35 mouse cellular contexts compared by ENCODE assay signal in the genomic region with DNA sequence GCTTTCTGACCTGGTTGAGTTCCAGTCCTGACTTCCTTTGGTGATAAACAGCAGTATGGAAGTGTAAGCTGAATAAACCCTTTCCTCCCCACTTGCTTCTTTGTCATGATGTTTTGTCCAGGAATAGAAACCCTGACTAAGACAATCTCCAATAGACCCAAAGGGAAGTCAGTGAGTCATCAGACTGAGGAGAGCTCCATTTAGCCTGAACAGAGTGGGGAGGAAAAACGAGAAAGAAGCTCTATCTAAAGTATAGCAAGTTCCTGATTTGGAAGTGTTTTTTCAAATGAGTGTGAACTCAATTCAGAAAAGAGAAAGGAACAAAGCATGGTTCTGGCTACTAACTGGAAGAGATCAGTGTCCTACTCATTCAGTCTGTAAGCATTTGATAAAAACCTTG. TPM values are rescaled to one million over a fixed set of nuclear protein-coding genes. Genes with fewer than 3 reads are reported as not detected.
"Had no signal": no experiment of that assay in that cellular context is flagged by ENCODE, and none has a peak within 500 bp of the region (broad histone marks: within the 10 kb centered on the region; RNA-seq: fewer than 3 reads in every experiment).

No protein-coding gene starts in this region.

RNA-seq across cellular contexts. Expression of a gene that starts 30.6 kb away (rescaled TPM):
- total RNA-seq: gastrocnemius, adult 2 months; gastrocnemius, postnatal 10 days; gastrocnemius, postnatal 25 days; gastrocnemius, postnatal 4 days; granulocyte monocyte progenitor cell, adult 5-6 weeks; heart, adult 18-20 months; heart, adult 8-10 months; heart, postnatal 10 days; heart, postnatal 25 days; heart, postnatal 4 days; layer of hippocampus, adult 2 months; layer of hippocampus, postnatal 10 days; layer of hippocampus, postnatal 25 days; left cerebral cortex, adult 2 months; left cerebral cortex, postnatal 10 days; left cerebral cortex, postnatal 25 days had no signal
- polyA plus RNA-seq: heart, embryonic 10.5 days; heart, embryonic 14.5 days; heart, embryonic 16.5 days; hindbrain, embryonic 10.5 days; hindbrain, embryonic 12.5 days; hindbrain, embryonic 14.5 days; hindbrain, embryonic 16.5 days; inflammation-experienced regulatory T-cells, adult 6 months; intestine, postnatal 0 days; kidney, embryonic 14.5 days; kidney, embryonic 16.5 days; limb, embryonic 11.5 days; limb, embryonic 13.5 days; limb, embryonic 15.5 days; liver, embryonic 11.5 days; liver, embryonic 13.5 days had no signal

RNA-seq across cellular contexts. Expression of a gene that starts 30.8 kb away (rescaled TPM):
- total RNA-seq: gastrocnemius, adult 2 months; gastrocnemius, postnatal 10 days; gastrocnemius, postnatal 25 days; gastrocnemius, postnatal 4 days; granulocyte monocyte progenitor cell, adult 5-6 weeks; heart, adult 18-20 months; heart, adult 8-10 months; heart, postnatal 10 days; heart, postnatal 25 days; heart, postnatal 4 days; layer of hippocampus, adult 2 months; layer of hippocampus, postnatal 10 days; layer of hippocampus, postnatal 25 days; left cerebral cortex, adult 2 months; left cerebral cortex, postnatal 10 days; left cerebral cortex, postnatal 25 days; left cerebral cortex, postnatal 4 days had no signal
- polyA plus RNA-seq: heart, embryonic 10.5 days; heart, embryonic 12.5 days; heart, embryonic 14.5 days; heart, embryonic 16.5 days; hindbrain, embryonic 10.5 days; hindbrain, embryonic 12.5 days; hindbrain, embryonic 14.5 days; hindbrain, embryonic 16.5 days; inflammation-experienced regulatory T-cells, adult 6 months; intestine, embryonic 15.5 days; intestine, postnatal 0 days; kidney, embryonic 14.5 days; kidney, embryonic 16.5 days; limb, embryonic 11.5 days; limb, embryonic 13.5 days; limb, embryonic 15.5 days; liver, embryonic 11.5 days; liver, embryonic 13.5 days had no signal

RNA-seq across cellular contexts. Expression of a gene that starts 39.0 kb away (rescaled TPM):
- total RNA-seq: gastrocnemius, adult 2 months; gastrocnemius, postnatal 10 days; gastrocnemius, postnatal 25 days; gastrocnemius, postnatal 4 days; granulocyte monocyte progenitor cell, adult 5-6 weeks; heart, adult 18-20 months; heart, adult 8-10 months; heart, postnatal 10 days; heart, postnatal 25 days; heart, postnatal 4 days; layer of hippocampus, adult 2 months; layer of hippocampus, postnatal 10 days; layer of hippocampus, postnatal 25 days; left cerebral cortex, adult 2 months; left cerebral cortex, postnatal 10 days; left cerebral cortex, postnatal 25 days; left cerebral cortex, postnatal 4 days had no signal
- polyA plus RNA-seq: heart, embryonic 10.5 days; heart, embryonic 12.5 days; heart, embryonic 14.5 days; heart, embryonic 16.5 days; hindbrain, embryonic 10.5 days; hindbrain, embryonic 12.5 days; hindbrain, embryonic 14.5 days; hindbrain, embryonic 16.5 days; inflammation-experienced regulatory T-cells, adult 6 months; intestine, embryonic 15.5 days; intestine, postnatal 0 days; kidney, embryonic 14.5 days; kidney, embryonic 16.5 days; limb, embryonic 11.5 days; limb, embryonic 13.5 days; limb, embryonic 15.5 days; liver, embryonic 11.5 days; liver, embryonic 13.5 days had no signal

RNA-seq across cellular contexts. Expression of a gene that starts 46.1 kb away (rescaled TPM):
- total RNA-seq: gastrocnemius, adult 2 months; gastrocnemius, postnatal 10 days; gastrocnemius, postnatal 25 days; gastrocnemius, postnatal 4 days; granulocyte monocyte progenitor cell, adult 5-6 weeks; heart, adult 18-20 months; heart, adult 8-10 months; heart, postnatal 10 days; heart, postnatal 25 days; heart, postnatal 4 days; layer of hippocampus, adult 2 months; layer of hippocampus, postnatal 10 days; layer of hippocampus, postnatal 25 days; left cerebral cortex, adult 2 months; left cerebral cortex, postnatal 10 days; left cerebral cortex, postnatal 25 days; left cerebral cortex, postnatal 4 days had no signal
- polyA plus RNA-seq: heart, embryonic 10.5 days; heart, embryonic 12.5 days; heart, embryonic 14.5 days; heart, embryonic 16.5 days; hindbrain, embryonic 10.5 days; hindbrain, embryonic 12.5 days; hindbrain, embryonic 14.5 days; hindbrain, embryonic 16.5 days; inflammation-experienced regulatory T-cells, adult 6 months; intestine, embryonic 15.5 days; intestine, postnatal 0 days; kidney, embryonic 14.5 days; kidney, embryonic 16.5 days; limb, embryonic 11.5 days; limb, embryonic 13.5 days; limb, embryonic 15.5 days; liver, embryonic 11.5 days; liver, embryonic 13.5 days had no signal

RNA-seq across cellular contexts. Expression of a gene that starts 54.1 kb away (rescaled TPM):
- total RNA-seq: gastrocnemius, adult 2 months; gastrocnemius, postnatal 10 days; gastrocnemius, postnatal 25 days; gastrocnemius, postnatal 4 days; granulocyte monocyte progenitor cell, adult 5-6 weeks; heart, adult 18-20 months; heart, adult 8-10 months; heart, postnatal 10 days; heart, postnatal 25 days; heart, postnatal 4 days; layer of hippocampus, adult 2 months; layer of hippocampus, postnatal 10 days; layer of hippocampus, postnatal 25 days; left cerebral cortex, adult 2 months; left cerebral cortex, postnatal 10 days; left cerebral cortex, postnatal 25 days; left cerebral cortex, postnatal 4 days had no signal
- polyA plus RNA-seq: heart, embryonic 10.5 days; heart, embryonic 12.5 days; heart, embryonic 14.5 days; heart, embryonic 16.5 days; hindbrain, embryonic 10.5 days; hindbrain, embryonic 12.5 days; hindbrain, embryonic 14.5 days; hindbrain, embryonic 16.5 days; inflammation-experienced regulatory T-cells, adult 6 months; intestine, embryonic 15.5 days; intestine, postnatal 0 days; kidney, embryonic 14.5 days; kidney, embryonic 16.5 days; limb, embryonic 11.5 days; limb, embryonic 13.5 days; limb, embryonic 15.5 days; liver, embryonic 11.5 days; liver, embryonic 13.5 days had no signal
